Mouse (Mus musculus) left cerebral cortex, adult 11 months (tissue): ENCODE measurements around the gene Lexm.

ENCODE experiments used
- DNase-seq: peaks from one replicate; pipeline ENCODE4 v3.0.0; 2022; ENCODE audit warnings: low spot score

Gene Lexm

DNA sequence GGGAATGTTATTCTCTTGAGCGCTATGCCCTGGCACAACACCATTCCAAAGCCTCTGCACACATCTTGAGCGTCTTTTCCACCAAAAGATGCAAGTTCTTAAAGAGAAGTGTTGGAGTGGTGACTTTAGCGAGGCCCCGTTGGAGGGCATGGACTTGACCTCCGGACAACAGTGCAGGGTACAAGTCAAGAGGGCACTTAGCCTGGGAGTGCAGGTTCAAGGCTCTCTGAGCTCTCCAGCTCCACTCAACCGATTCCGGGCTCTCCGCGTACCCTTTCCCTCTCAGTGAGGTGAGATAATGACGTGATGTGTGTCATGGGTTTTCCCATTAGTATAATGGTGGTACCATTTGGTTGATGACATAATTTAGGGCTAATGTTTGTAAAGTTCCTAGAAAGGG lies 7.2 kb upstream of the Lexm start:
- DNase-seq: no peak

DNA sequence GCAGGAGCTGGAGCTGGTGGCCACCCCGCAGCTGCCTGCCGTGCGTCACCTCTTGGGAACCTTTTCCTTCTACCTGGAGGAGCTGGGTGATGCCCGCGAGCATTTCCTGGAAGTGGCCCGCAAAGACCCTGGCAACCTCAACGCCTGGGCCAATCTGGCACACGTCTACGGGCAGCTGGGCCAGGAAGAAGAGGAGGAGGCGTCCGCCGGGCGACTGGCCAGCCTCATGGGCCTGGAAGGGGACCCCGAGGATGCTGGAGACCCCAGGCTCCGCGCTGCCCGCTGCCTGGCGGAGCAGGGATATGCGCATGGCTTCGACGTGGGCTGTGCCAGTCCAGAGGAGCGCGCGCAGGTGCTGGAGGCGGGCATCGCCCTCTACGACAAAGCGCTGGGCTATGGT lies 5.7 kb upstream of the Lexm start:
- no peak for DNase-seq

DNA sequence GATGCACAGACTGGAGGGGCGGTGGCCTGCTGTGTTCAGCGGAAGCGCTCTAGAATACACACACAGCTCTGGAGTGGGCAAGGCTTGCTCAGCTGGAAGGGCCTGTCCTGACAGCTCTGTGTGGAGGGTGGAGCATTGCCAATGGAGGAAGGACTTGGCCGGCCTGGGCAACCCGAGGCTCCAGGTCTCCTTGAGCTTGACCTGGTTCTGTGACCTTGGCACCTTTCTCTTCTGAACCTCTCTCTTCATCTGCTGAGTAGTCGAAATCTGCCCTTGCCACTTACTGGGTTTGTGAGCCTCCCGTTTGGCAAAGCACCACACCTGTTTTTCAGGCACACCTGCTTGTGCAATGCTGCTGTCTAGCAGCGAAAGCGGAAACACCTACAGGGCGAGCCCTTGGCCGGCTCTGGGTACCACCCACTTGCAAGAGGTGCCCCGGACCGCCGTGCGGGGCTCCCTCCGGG lies 5.0 kb upstream of the Lexm start, which contains the start of gene Ttc22:
Gene Ttc22, plus strand, starts transcription at position 403 of the 464 bp plus-strand sequence.
- DNase-seq: no peak

DNA sequence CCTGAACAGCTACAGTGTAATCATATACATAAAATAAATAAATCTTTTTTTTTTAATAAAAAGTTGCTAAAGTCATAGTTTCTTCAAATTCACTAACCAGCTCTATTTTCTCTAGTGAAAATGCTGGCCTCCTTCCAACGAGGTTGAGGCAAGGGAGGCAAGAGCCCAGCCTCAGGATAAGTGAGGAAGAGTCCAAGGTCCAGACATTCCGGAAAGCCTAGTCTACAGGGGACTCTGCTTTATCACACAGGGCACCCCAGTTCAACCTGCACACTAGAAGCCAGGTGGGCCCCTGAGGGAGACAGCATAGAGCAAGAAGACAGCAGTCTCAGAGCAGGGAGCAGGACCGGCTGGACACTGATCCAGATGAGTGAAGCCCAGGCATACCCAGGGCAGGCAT lies 4.4 kb upstream of the Lexm start:
- DNase-seq: no peak

DNA sequence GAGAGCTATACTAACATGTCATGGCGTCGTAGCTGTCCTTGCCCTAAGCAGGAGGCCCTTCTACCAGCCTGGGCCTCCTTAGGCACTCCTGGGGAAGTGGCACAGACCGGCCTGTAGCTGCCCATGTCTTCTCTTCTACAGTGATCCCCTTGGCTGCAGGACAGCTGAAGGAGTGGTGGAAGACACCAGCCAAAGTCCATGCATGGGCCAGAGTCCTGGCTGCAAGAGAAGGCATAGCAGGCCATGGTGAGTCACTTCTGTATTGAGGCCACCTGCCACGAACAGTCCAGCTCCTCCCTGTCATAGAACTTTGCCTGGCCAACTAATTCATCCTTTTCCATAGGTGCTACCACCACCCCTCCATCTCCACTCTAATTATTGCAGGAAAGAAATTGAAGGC lies 1.9 kb upstream of the Lexm start:
- DNase-seq: no peak

DNA sequence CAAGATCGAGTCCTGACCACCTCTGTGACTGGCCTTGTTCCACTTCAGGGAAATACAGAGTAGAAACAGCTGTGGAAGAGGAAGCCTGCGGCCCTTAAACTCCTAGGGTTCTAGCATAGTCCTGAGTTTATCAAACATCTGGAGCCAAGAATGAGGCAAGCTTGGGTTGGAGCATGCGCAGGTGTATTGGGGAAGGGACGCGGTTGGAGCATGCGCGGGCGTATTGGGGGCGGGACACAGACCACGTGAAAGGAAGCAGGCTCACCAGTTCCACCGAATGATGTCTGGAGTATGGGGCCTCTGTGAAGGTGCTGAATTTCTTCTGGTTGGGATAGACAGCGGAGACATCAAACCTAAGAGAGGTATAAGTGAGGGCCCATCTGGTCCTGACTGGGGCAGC lies 1.4 kb downstream of the Lexm start:
- no peak for DNase-seq

DNA sequence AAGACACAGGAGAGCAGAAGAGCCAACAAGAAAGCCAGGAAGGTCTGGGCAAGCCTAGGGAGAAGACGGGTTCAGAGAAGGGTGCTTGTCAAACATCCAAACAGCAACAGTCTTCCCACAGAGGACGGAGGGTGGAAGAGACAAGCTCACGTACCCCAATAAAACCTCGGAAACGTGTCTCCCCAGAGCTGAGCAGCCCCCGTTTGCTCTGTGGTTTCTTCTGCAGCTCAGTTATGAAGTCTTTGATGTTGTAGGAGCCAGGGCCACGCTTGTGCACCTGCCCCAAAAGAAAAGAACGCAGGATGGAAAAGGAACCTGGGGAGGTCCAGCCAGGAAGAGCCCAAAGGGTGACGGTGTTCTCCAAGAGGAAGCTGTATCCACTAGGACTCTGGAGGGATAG lies 2.2 kb downstream of the Lexm start:
- no peak for DNase-seq

DNA sequence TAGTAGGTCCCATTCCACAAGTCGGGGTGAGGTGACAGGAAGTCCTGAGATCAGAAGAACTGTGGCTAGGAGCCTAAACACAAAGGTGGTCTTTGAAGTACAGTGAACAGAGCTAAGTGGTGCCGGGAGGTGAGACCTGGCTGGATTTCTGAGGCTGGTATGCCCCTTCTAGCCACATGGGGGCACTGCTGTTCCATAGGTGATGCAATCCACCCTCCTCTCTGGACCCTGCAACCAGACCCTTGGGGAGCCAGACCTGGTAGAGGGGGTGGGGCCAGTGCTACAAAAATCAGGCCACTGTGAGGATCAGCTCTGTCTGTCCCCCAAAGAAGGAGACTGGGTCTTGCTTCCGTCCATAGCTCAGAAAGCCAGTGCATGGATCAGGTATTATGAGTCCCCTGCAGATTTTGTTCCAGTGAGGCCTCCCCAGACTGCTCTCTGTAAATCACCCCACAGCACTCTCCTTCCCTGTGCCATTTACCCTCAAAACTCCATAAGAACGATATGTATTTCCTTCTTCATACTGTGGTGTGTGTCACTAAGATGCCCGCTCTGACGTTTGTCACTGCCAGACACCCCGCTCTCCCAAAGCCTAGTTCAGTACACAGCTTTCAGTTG lies 2.8 kb downstream of the Lexm start:
- peak; percentile 55 for DNase-seq

DNA sequence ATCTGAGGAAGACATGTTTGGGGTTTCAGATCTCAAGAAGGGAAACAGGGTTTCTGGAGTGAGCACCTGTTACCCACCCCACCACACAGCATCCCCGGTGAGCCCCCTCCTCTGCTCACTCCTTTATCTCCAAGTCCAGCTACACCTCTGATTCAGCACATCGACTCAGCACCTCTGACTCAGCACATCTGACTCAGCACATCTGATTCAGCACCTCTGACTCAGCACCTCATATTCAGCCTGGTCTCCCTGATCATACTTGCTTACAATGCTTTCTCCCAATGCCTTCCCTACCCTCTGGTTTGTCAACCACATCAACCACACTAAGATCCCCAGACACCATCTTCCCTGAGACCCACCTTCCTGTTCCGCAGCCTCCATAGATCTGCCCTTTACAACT lies 3.5 kb downstream of the Lexm start:
- no peak for DNase-seq

DNA sequence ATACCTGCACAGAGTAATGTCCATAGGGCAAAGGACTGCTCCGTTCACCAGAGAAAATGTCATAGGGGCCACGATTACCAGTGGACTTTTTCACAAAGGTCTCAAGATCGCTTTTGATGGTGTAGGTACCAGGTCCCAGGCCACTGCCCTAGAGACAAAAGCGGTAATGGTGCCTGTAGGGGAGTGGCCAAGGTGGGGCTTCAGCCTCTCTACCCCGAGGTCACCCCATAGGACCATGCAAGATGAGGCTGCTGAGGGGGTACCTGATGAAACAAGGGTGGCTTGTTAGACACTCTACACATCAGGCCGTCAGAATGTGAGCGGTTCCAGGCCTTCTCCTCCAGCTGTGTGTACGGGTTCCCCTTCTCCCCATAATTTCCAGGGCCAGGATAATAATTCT lies 3.9 kb downstream of the Lexm start:
- DNase-seq: no peak

DNA sequence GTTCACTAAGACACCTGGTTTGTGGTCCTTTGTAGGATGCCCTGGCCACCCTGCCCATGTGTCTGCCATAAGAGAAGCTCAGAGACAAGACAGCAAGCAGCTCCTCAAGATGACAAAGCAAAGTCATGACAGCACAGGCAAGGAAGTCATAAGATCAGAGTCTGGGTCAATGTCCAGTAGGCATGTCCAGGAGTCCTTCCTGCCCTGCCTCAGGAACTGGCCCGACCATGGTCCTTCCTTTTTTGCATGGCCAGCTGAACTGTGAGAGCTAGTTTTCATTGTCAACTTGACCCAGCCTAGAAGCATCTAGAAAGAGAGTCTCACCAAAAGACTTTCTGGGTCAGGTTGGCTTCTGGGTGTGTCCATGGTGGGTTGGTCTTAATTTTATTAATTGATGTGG lies 9.1 kb downstream of the Lexm start:
- no peak for DNase-seq

DNA sequence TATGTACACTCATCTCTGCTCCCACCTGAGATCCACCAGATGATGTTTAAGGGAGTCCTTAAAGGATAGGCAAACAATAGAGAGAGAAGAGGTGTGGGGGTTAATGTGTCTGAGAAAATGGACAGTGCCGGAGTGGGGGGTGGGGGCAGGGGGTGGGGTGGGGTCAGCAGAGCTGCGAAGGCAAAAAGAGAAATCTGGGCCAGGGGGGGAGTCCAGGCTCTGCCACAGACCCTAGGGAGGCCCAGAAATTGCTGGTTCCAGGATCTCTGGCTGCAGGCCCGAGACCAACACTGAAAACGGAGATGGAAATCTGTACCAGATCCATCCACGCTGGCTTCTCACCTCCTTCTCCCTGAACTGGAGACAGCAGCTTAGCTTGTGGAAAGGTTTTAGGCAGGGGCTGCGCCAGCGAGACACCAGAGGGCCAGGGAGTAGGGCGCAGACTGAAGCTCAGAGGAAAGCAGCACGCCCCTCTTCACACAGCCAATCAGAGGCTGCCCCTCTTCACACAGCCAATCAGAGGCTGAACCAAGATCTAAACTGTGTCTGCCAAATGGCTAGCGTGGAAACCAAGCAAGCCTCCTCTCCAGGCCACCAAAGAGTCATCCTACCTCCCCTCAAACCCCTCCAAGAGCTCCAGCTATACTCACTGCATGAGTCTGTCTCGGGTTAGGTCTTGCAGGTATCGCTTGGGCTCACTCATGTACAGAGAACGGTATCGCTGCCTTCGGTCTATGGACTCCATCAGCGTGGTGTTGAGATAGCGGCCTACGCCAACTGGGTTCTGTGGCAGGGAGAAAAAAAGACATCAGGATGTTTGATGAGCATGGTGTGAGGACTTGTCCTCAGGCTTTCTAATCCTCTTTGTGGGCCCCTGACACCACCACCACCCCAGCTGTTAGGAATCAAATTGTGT lies 10.1 kb downstream of the Lexm start:
- no peak for DNase-seq

DNA sequence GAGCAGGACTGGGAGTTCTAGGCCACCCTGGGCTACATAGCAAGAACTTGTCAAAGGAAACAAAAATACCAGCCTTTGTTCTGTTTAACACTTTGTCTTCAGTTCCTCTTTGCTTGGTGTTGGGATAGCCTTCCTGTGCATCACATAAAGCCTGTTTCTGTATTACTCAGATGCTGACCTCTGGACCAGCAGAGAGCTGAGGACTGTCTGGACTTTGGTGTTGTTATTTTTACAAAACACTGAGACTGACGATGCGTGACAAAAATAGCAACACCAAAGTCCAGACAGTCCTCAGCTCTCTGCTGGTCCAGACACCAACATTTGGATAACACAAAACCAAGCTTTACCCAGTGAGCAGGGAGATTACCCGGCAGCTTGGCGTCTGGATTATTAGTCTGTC lies 16.3 kb downstream of the Lexm start:
- DNase-seq: no peak

DNA sequence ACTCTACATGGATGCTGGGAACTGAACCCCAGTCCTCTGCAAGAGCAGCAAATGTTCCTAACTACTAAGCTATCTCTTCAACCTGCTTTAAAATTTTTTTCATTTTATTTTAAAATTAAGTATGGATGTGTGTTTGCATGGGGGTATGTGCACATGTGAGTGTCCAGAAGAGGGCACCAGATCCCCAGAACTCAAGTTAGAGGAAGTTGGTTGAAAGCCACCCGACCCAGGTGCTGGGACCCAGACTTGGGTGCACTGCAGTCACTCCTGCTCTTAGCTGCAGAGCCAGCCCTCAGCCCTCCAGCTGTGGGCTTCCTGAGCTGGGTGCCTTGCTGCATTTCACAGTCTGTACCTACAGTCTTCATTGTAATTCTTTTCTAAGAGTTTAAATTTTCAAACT lies 17.6 kb downstream of the Lexm start:
- no peak for DNase-seq

DNA sequence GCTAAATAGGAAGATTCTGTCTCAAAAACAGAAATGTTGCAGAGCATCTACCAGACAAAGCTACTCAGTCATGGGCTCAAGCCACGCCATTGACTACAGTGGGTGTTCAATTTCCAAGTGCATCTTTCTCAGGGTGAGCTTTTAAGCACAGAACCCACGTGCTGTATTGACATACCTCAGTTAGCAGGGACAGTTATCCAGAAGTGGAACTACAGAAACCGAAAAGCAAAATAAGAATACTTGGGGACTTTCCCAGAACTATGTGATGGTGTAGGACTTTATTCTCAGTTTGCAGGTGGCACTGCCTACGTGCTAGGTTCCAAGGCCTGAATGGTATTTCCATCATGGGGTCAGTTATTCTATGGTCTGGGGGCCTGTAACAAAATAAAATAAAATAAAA lies 19.3 kb downstream of the Lexm start:
- DNase-seq: no peak

DNA sequence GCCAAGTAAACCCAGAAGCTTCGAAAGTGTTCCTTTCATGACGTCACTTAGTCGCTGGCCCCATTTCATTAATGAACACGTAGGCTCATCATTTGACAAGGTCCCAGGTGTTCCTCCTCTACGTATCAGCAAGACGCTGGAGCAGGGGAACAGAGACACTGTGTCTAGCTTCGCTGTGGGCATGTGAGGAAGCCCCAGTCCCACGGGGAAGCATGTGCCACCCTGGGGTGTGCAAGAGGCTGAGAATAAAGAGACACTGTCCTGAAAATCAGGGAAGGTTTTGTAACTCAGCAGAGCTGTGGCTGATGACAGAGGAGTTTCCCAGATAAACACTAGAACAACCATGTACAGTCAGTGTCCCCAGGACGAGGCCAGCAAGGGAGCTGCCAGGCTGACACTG lies 20.0 kb downstream of the Lexm start:
- no peak for DNase-seq

DNA sequence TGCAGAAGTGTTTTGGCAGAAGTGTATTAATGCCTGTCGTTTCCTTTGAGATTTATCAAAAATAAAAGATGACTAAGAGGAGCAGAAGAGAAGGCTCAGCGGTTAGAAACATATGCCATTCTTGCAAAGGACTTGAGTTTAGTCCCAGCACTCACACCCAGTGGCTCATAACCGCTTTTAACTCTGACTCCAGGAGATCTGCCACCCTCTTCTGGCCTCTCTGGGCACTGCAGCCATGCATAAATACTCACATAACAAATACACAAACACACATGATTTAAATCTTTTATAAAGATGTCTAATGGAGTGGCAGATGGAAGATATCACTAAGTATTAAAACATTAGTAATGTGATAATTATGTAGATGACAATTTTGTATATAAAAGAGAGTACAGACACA lies 20.8 kb downstream of the Lexm start:
- DNase-seq: no peak

DNA sequence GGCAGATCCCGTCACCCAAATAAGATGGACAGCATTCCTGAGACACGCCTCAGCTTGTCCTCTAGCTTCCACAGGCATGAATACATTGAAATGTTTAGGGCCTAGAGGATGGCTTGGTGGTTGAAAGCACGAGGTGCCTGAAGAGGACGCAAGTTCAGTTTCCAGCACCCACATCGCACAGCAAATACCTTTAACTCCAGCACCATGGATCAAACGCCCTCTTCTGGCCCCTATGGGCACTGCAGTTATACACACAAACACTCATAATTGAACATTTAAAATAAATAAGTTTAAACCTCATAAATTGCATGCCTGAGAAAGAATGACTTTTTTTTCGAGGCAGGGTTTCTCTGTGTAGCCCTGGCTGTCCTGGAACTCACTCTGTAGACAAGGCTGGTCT lies 23.4 kb downstream of the Lexm start:
- no peak for DNase-seq

DNA sequence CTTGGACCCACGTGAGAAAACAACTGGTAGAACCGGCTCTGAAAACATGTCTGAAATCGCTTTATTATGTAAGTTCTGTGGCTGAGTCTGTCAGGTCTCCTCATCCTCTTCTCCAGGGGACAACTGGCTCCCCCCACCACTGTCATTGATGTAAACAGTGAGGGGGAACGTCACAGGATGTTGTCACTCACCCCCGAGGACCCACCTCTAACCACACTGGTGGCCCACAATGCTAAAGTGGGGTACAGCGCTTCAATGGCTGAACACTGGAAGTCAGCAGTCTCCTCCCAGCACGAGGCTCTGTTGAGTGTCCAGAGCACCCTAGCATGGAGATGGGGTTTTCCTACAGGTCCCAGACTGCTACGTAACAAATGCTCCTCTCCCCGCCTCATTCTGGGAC lies 26.2 kb downstream of the Lexm start:
- no peak for DNase-seq

DNA sequence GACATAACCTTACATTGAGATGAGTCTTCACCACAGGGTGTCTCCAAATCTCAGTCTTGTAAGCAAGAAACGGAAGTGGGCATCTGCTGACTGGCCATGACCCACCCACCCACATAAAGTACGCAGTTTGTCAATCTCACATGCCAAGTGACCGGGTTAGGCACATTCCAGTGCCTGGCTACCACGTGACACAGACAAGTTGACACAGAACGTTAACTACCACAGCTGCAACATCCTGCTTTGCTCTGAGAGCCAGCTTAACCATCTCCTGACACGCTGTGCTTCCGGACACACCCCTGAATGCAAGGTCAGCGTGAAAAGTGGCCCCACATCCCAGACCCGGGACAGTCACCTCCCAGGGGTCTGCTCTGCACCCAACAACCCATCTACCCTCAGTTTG lies 26.9 kb downstream of the Lexm start:
- DNase-seq: no peak

DNA sequence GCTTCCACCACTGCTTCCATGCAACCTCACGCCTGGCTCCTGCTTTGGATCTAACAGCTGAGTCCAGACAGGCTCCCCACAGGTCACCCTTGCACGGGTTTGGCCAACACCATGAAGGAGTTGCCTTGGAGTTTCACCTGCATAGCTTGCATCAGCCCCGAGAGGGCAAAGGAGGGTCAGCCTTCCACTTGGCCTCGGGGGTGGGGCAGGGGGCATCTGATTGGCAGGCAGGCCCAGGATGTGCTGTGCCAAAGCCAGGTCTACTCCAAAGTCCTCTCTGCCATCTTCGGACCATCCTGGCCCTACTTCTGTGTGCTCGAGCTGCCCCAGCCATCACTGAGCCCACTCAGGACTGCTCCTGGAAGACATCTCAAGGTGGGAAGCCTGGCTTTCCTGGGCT lies 30.0 kb downstream of the Lexm start:
- no peak for DNase-seq

DNA sequence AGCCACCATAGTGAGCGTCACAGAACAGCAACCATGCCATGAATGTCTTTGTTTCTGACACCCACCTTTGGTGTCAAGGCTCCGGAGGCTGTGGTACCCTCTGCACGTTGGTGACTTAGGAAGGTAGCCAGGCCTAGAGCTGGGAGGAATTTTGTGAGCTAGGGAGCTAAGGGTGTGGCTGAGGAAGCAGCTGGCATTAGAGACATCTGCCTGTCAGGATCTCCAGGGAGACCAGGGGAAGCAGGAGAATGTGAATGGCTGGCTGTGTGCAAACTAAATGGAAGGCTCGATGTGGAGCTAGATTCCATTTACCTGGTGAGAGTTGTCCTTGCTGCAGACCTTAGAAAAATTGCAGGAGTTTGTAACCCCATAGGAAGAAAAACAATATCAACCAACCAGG lies 32.4 kb downstream of the Lexm start:
- no peak for DNase-seq

DNA sequence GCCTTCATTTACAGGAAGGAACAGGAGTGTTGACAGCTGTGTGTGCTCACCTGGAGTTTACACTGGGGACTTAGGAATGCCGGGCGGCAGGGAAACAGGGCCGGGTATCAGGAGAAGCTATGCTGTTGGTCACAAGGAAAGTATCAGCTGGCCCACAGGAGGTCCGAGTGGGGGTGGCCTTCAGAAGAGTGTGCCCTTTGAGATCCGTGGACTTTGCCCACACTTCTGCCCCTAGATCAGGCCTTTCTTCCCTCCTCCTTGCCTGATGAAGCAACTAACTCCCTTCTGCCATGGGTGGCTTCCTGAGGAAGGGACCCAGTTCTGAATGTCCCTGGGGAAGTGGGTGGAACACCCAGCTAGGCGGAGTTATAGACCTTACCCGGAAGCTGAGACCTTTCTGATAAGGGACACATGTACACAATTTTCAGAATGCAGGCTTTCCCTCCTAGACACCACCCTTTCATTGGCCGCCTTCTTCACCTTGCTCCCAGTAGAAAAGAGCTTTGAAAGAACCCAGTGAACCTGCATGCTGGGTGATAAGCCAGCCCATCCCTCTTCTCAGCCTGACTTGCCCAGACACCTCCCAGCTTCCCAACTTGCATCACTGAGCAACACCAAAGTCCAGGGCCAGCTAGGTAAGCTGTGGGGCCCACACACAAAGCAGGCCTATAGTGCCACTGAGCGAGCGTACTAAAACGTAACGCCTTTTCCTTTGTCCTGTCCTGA lies 34.5 kb downstream of the Lexm start:
- no peak for DNase-seq
